Mouse (Mus musculus): ENCODE measurements at regions not wholly inside any gene's neighbourhood (a gene's known extent, or its start where the extent isn't known, plus 50 kb on each side); places are given as distances from the start of the nearest gene placed in this dataset.

DNA sequence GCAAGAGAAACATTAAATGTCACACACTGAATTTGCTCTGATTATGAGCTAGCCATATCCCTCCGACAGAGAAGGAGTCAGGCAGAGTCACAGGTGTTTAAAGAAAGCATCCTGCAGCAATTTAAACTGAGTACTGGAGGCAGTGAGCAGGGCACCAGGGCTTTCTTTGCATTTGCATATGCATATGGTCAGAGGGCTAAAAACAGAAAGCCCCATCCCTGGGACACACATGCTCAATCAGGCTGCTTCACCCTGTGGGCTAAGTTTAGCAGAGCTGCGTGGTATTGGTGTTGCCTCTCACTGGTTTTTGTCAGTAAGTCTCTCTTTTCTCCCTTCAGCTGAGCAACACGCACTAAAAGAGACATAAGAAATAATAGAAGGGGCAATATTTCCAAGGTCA lies 289.9 kb upstream of the Rps6ka3 start:
- Histone ChIP-seq H3K27me3 (ENCODE audit: control insufficient read depth, insufficient read depth, insufficient read length) (no peaks in the 10 kb centered on the region), H3K79me2 (ENCODE audit: control insufficient read depth, insufficient read depth) (no peaks in the 10 kb centered on the region), H3K36me3 (ENCODE audit: control insufficient read depth, insufficient read depth) (no peaks in the 10 kb centered on the region), H3ac (ENCODE audit: control insufficient read depth, insufficient read length) (no peak overlapping the region), H3K4me3 (no peak overlapping the region), H3K4me2 (ENCODE audit: low read depth) (no peak overlapping the region)
- TF ChIP-seq REST (IDR thresholded peaks at IDR 0.05; ENCODE audit: insufficient read depth, insufficient read length) (no peak), POLR2AphosphoS2 (IDR thresholded peaks at IDR 0.05; ENCODE audit: insufficient read length, low read depth) (no peak), TCF12 (IDR thresholded peaks at IDR 0.05; ENCODE audit: insufficient read depth, poor library complexity, severe bottlenecking) (no peak), MYOD1 (IDR thresholded peaks at IDR 0.05; ENCODE audit: control insufficient read depth in 1 of 3, insufficient read length in 2 of 3, low read depth in 2 of 3) (no peak), USF1 (IDR thresholded peaks at IDR 0.05; ENCODE audit: low read depth) (no peak), E2F4 (IDR thresholded peaks at IDR 0.05; ENCODE audit: insufficient read depth) (no peak)

- Histone ChIP-seq H3ac (ENCODE audit: control insufficient read depth, insufficient read length) (no peak overlapping the region), H3K79me2 (ENCODE audit: control insufficient read depth, insufficient read depth) (no peaks in the 10 kb centered on the region), H3K4me2 (ENCODE audit: low read depth) (peak overlapping the region; percentile 59), H3K4me3 (no peak overlapping the region), H3K36me3 (ENCODE audit: control insufficient read depth, insufficient read depth) (no peaks in the 10 kb centered on the region), H3K27me3 (ENCODE audit: control insufficient read depth, insufficient read depth, insufficient read length) (no peaks in the 10 kb centered on the region)
- TF ChIP-seq POLR2A (IDR thresholded peaks at IDR 0.05; ENCODE audit: insufficient read length, low read depth): no peak
- TF ChIP-seq TCF12 (IDR thresholded peaks at IDR 0.05; ENCODE audit: insufficient read depth, poor library complexity, severe bottlenecking): no peak
- no peak for TF ChIP-seq POLR2AphosphoS2 (IDR thresholded peaks at IDR 0.05; ENCODE audit: insufficient read length, low read depth)
- no peak for TF ChIP-seq E2F4 (IDR thresholded peaks at IDR 0.05; ENCODE audit: insufficient read depth)
- TF ChIP-seq MYOD1 (IDR thresholded peaks at IDR 0.05; ENCODE audit: control insufficient read depth in 1 of 3, insufficient read length in 2 of 3, low read depth in 2 of 3): no peak
- TF ChIP-seq CEBPB (IDR thresholded peaks at IDR 0.05; ENCODE audit: insufficient read depth, poor library complexity, severe bottlenecking): no peak
- no peak for TF ChIP-seq TCF3 (IDR thresholded peaks at IDR 0.05; ENCODE audit: insufficient read length, low read depth)
- no peak for TF ChIP-seq MAX (IDR thresholded peaks at IDR 0.05; ENCODE audit: low read depth)
- no peak for TF ChIP-seq MYOG (IDR thresholded peaks at IDR 0.05; ENCODE audit: control insufficient read depth in 1 of 3, insufficient read depth in 1 of 3, insufficient read length in 2 of 3, low read depth in 2 of 3)
- TF ChIP-seq REST (IDR thresholded peaks at IDR 0.05; ENCODE audit: insufficient read depth, insufficient read length): no peak
- no peak for TF ChIP-seq SRF (IDR thresholded peaks at IDR 0.05; ENCODE audit: control insufficient read depth, insufficient read length, low read depth)
- no peak for TF ChIP-seq USF1 (IDR thresholded peaks at IDR 0.05; ENCODE audit: low read depth)
These were observed 288.7 kb upstream of the Rps6ka3 start for GRCm38 (mm10) chrX:158921424-158921823.

DNA sequence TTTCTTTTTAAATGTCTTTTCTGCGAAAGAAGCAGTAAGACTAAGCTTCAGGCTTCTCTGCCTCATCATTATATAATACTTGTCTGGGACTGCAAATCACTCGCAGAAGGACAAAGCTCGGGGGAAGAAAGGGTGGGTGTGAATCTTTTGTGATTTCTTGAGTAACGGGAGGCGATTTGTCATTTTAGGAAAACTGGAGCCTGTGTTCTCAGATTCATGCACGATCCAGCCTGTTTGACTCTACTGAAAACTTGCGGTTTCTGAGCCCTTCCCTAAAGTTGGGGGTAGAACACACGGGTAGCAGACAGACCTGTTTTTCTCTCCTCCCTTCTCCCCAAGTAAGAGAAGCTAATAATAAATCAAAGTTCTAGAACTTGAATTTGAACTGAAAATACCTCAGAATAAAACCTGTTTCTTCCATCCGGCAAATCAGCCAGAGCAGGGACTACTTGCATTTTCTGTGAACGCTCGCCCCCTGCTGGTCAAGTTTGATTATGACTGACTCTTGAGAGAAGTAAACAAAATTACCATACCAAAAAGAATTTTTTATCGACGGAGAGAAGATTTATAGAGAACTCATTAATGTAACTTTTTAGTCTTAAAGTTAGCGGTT lies 288.2 kb upstream of the Rps6ka3 start:
- H3K79me2 ChIP-seq (ENCODE audit: control insufficient read depth, insufficient read depth): no peaks in the 10 kb centered on the region

GRCm38 (mm10) chrX:158923081-158923561 lies 287.0 kb upstream of the Rps6ka3 start:
- Histone ChIP-seq H3K4me3 (no peak overlapping the region), H3K27me3 (ENCODE audit: control insufficient read depth, insufficient read depth, insufficient read length) (no peaks in the 10 kb centered on the region), H3K4me2 (ENCODE audit: low read depth) (peak overlapping the region; percentile 60), H3K79me2 (ENCODE audit: control insufficient read depth, insufficient read depth) (no peaks in the 10 kb centered on the region), H3K36me3 (ENCODE audit: control insufficient read depth, insufficient read depth) (no peaks in the 10 kb centered on the region), H3ac (ENCODE audit: control insufficient read depth, insufficient read length) (no peak overlapping the region)
- TF ChIP-seq TCF12 (IDR thresholded peaks at IDR 0.05; ENCODE audit: insufficient read depth, poor library complexity, severe bottlenecking) (no peak), REST (IDR thresholded peaks at IDR 0.05; ENCODE audit: insufficient read depth, insufficient read length) (no peak), CEBPB (IDR thresholded peaks at IDR 0.05; ENCODE audit: insufficient read depth, poor library complexity, severe bottlenecking) (no peak), SRF (IDR thresholded peaks at IDR 0.05; ENCODE audit: control insufficient read depth, insufficient read length, low read depth) (no peak), USF1 (IDR thresholded peaks at IDR 0.05; ENCODE audit: low read depth) (no peak), TCF3 (IDR thresholded peaks at IDR 0.05; ENCODE audit: insufficient read length, low read depth) (no peak), MYOG (IDR thresholded peaks at IDR 0.05; ENCODE audit: control insufficient read depth in 1 of 3, insufficient read depth in 1 of 3, insufficient read length in 2 of 3, low read depth in 2 of 3) (no peak), POLR2A (IDR thresholded peaks at IDR 0.05; ENCODE audit: insufficient read length, low read depth) (no peak), POLR2AphosphoS2 (IDR thresholded peaks at IDR 0.05; ENCODE audit: insufficient read length, low read depth) (no peak), MAX (IDR thresholded peaks at IDR 0.05; ENCODE audit: low read depth) (no peak), E2F4 (IDR thresholded peaks at IDR 0.05; ENCODE audit: insufficient read depth) (no peak), MYOD1 (IDR thresholded peaks at IDR 0.05; ENCODE audit: control insufficient read depth in 1 of 3, insufficient read length in 2 of 3, low read depth in 2 of 3) (no peak)

More for the DNA sequence above, 288.2 kb upstream of the Rps6ka3 start:
- Histone ChIP-seq H3K4me2 (ENCODE audit: low read depth) (peak overlapping the region; percentile 59), H3ac (ENCODE audit: control insufficient read depth, insufficient read length) (no peak overlapping the region), H3K36me3 (ENCODE audit: control insufficient read depth, insufficient read depth) (no peaks in the 10 kb centered on the region), H3K27me3 (ENCODE audit: control insufficient read depth, insufficient read depth, insufficient read length) (no peaks in the 10 kb centered on the region), H3K4me3 (no peak overlapping the region)
- TF ChIP-seq REST (IDR thresholded peaks at IDR 0.05; ENCODE audit: insufficient read depth, insufficient read length): no peak
- no peak for TF ChIP-seq SRF (IDR thresholded peaks at IDR 0.05; ENCODE audit: control insufficient read depth, insufficient read length, low read depth)
- no peak for TF ChIP-seq TCF3 (IDR thresholded peaks at IDR 0.05; ENCODE audit: insufficient read length, low read depth)
- no peak for TF ChIP-seq MAX (IDR thresholded peaks at IDR 0.05; ENCODE audit: low read depth)
